Mouse (Mus musculus): ENCODE results near the gene Ints3. TPM values are rescaled to one million over a fixed set of nuclear protein-coding genes. Genes with fewer than 3 reads are reported as not detected.
A peak's percentile ranks its signal among the peaks of the same experiment; 100 is the strongest.

The Ints3 gene
- total and polyA plus RNA-seq, 2 experiments = 8.9 to 12.4 TPM

DNA sequence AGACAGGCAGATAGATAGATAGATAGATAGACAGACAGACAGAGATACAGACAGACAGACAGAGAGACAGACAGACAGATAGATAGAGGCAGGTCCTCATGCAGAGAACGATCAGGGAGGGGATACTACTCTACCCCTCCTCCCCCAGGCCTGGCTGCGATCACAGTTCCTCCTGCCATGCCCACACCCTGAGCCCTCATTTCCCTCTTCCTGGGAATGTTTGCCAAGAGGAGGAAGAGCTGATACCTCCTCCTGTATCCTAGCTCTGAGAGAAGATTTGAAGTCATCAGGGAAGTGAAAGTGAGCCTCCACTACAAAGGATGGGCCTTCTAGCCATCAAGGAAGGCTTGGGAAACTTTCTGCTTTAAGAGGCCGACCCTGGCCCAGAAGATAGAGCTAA, 37.8 kb downstream of the Ints3 start:
- no peak for DNase-seq (ENCODE audit: extremely low read depth, low read depth, low spot score)
- H3K79me2 ChIP-seq (ENCODE audit: control insufficient read depth, insufficient read depth, low read length) = no peaks in the 10 kb centered on the region
- H3K27ac ChIP-seq (replicated peaks; ENCODE audit: insufficient read depth, low read depth, low read length) = no peak overlapping the region
- no peak overlapping the region for H3K4me3 ChIP-seq (ENCODE audit: insufficient read depth, low read depth, low read length)
- H3K27me3 ChIP-seq (ENCODE audit: control insufficient read depth, insufficient read depth, low read length) = no peaks in the 10 kb centered on the region
- H3K9ac ChIP-seq (ENCODE audit: low read depth, low read length) = no peak overlapping the region
- 84% methylated on average over 3 of the region's 3 CpGs for WGBS
- no peak for TF ChIP-seq CTCF (IDR thresholded peaks at IDR 0.05; ENCODE audit: low read depth, low read length)
- no peak for TF ChIP-seq POLR2A (IDR thresholded peaks at IDR 0.05; ENCODE audit: extremely low read depth, insufficient read depth, low read length)
- H3K36me3 ChIP-seq (ENCODE audit: control insufficient read depth, insufficient read depth, low read length) = peaks cover 25% of the 10 kb centered on the region; the same call in 1 of the 2 replicates
- H3K4me1 ChIP-seq (ENCODE audit: control insufficient read depth, insufficient read depth, low read length) = no peaks in the 10 kb centered on the region

- H3K27ac ChIP-seq (replicated peaks; ENCODE audit: insufficient read depth, low read depth, low read length) = no peak overlapping the region
- peaks cover 2% of the 10 kb centered on the region; the same call in 1 of the 2 replicates for H3K4me1 ChIP-seq (ENCODE audit: control insufficient read depth, insufficient read depth, low read length)
- TF ChIP-seq POLR2A (IDR thresholded peaks at IDR 0.05; ENCODE audit: extremely low read depth, insufficient read depth, low read length) = no peak
- no peak for TF ChIP-seq CTCF (IDR thresholded peaks at IDR 0.05; ENCODE audit: low read depth, low read length)
- H3K9ac ChIP-seq (ENCODE audit: low read depth, low read length) = no peak overlapping the region
- 99% methylated on average over 3 of the region's 3 CpGs for WGBS
- H3K4me3 ChIP-seq (ENCODE audit: insufficient read depth, low read depth, low read length) = no peak overlapping the region
- no peaks in the 10 kb centered on the region for H3K79me2 ChIP-seq (ENCODE audit: control insufficient read depth, insufficient read depth, low read length)
- no peak for DNase-seq (ENCODE audit: extremely low read depth, low read depth, low spot score)
- H3K36me3 ChIP-seq (ENCODE audit: control insufficient read depth, insufficient read depth, low read length) = peaks cover 12% of the 10 kb centered on the region; the same call in 1 of the 2 replicates
- no peaks in the 10 kb centered on the region; the same call in 1 of the 2 replicates for H3K27me3 ChIP-seq (ENCODE audit: control insufficient read depth, insufficient read depth, low read length)
Measured at GRCm38 (mm10) chr3:90392661-90393060, 40.8 kb downstream of the Ints3 start.

DNA sequence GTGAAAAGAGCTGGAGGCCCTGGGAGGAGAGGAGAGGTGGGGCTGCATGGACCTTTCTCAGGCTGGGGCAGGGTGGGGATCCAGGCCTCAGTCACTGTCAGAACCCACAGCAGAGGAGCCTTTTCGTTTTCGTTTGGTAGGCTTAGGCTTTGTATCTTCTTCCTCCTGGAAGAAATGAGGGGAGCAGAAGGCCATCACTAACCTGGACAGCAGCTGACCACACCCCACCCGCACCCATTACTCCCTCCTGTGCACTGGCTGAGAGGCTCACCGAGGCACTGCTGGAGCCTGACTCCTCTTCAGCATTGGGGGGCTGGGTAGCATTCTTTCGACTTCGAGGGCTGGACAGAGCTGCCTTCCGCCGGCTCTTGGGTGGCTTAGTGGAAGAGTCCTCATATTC, 41.5 kb downstream of the Ints3 start:
- no peaks in the 10 kb centered on the region; the same call in 1 of the 2 replicates for H3K27me3 ChIP-seq (ENCODE audit: control insufficient read depth, insufficient read depth, low read length)
- H3K27ac ChIP-seq (replicated peaks; ENCODE audit: insufficient read depth, low read depth, low read length) = no peak overlapping the region
- H3K36me3 ChIP-seq (ENCODE audit: control insufficient read depth, insufficient read depth, low read length) = peaks cover 12% of the 10 kb centered on the region; the same call in 1 of the 2 replicates
- H3K9ac ChIP-seq (ENCODE audit: low read depth, low read length) = no peak overlapping the region
- WGBS = 90% methylated on average over 8 of the region's 8 CpGs
- DNase-seq (ENCODE audit: extremely low read depth, low read depth, low spot score) = no peak
- H3K4me1 ChIP-seq (ENCODE audit: control insufficient read depth, insufficient read depth, low read length) = peaks cover 2% of the 10 kb centered on the region; the same call in 1 of the 2 replicates
- TF ChIP-seq CTCF (IDR thresholded peaks at IDR 0.05; ENCODE audit: low read depth, low read length) (no peak), POLR2A (IDR thresholded peaks at IDR 0.05; ENCODE audit: extremely low read depth, insufficient read depth, low read length) (no peak)
- no peak overlapping the region for H3K4me3 ChIP-seq (ENCODE audit: insufficient read depth, low read depth, low read length)
- H3K79me2 ChIP-seq (ENCODE audit: control insufficient read depth, insufficient read depth, low read length) = no peaks in the 10 kb centered on the region

- DNase-seq (ENCODE audit: extremely low read depth, low read depth, low spot score) = no peak
- H3K4me3 ChIP-seq (ENCODE audit: insufficient read depth, low read depth, low read length) = no peak overlapping the region
- no peaks in the 10 kb centered on the region; the same call in 1 of the 2 replicates for H3K27me3 ChIP-seq (ENCODE audit: control insufficient read depth, insufficient read depth, low read length)
- TF ChIP-seq CTCF (IDR thresholded peaks at IDR 0.05; ENCODE audit: low read depth, low read length) (no peak), POLR2A (IDR thresholded peaks at IDR 0.05; ENCODE audit: extremely low read depth, insufficient read depth, low read length) (no peak)
- no peaks in the 10 kb centered on the region for H3K79me2 ChIP-seq (ENCODE audit: control insufficient read depth, insufficient read depth, low read length)
- H3K36me3 ChIP-seq (ENCODE audit: control insufficient read depth, insufficient read depth, low read length) = peaks cover 12% of the 10 kb centered on the region; the same call in 1 of the 2 replicates
- H3K4me1 ChIP-seq (ENCODE audit: control insufficient read depth, insufficient read depth, low read length) = peaks cover 2% of the 10 kb centered on the region; the same call in 1 of the 2 replicates
- no peak overlapping the region for H3K27ac ChIP-seq (replicated peaks; ENCODE audit: insufficient read depth, low read depth, low read length)
- no peak overlapping the region for H3K9ac ChIP-seq (ENCODE audit: low read depth, low read length)
- WGBS = 89% methylated on average over 4 of the region's 4 CpGs
Measured at GRCm38 (mm10) chr3:90391004-90391403, 42.4 kb downstream of the Ints3 start.

- H3K79me2 ChIP-seq (ENCODE audit: control insufficient read depth, insufficient read depth, low read length) = no peaks in the 10 kb centered on the region
- H3K27ac ChIP-seq (replicated peaks; ENCODE audit: insufficient read depth, low read depth, low read length) = no peak within 1 kb of the TSS
- peaks cover 8% of the 10 kb centered on the region; the same call in 1 of the 2 replicates for H3K36me3 ChIP-seq (ENCODE audit: control insufficient read depth, insufficient read depth, low read length)
- DNase-seq (ENCODE audit: extremely low read depth, low read depth, low spot score) = no peak
- H3K9ac ChIP-seq (ENCODE audit: low read depth, low read length) = peak within 1 kb of the TSS; percentile 49
- TF ChIP-seq CTCF (IDR thresholded peaks at IDR 0.05; ENCODE audit: low read depth, low read length) (no peak), POLR2A (IDR thresholded peaks at IDR 0.05; ENCODE audit: extremely low read depth, insufficient read depth, low read length) (no peak)
- H3K4me1 ChIP-seq (ENCODE audit: control insufficient read depth, insufficient read depth, low read length) = peaks cover 2% of the 10 kb centered on the region; the same call in 1 of the 2 replicates
- H3K4me3 ChIP-seq (ENCODE audit: insufficient read depth, low read depth, low read length) = peak within 1 kb of the TSS; percentile 55
- no peaks in the 10 kb centered on the region; the same call in 1 of the 2 replicates for H3K27me3 ChIP-seq (ENCODE audit: control insufficient read depth, insufficient read depth, low read length)
- WGBS = 17% methylated on average over 55 of the region's 55 CpGs
Measured at GRCm38 (mm10) chr3:90389511-90390490, 43.6 kb downstream of the Ints3 start, which contains the start of gene Slc27a3. Gene Slc27a3, minus strand, starts transcription at chr3:90389938.

All from liver, adult 2 months (tissue).